Mouse (Mus musculus) embryonic fibroblast, embryonic 13.5 days (primary cell): ENCODE results near the gene Fam171a2.

ENCODE experiments used
- CTCF ChIP-seq: IDR thresholded peaks from 2 replicates; pipeline ENCODE4 v1.5.1; 2011; ENCODE audit warnings: mild to moderate bottlenecking, control low read depth, low read length, moderate library complexity, borderline replicate concordance; ENCODE audit not compliant: insufficient read depth
- POLR2A ChIP-seq: IDR thresholded peaks from 2 replicates; pipeline ENCODE4 v1.6.1; 2011; ENCODE audit warnings: low read depth, mild to moderate bottlenecking, control low read depth, low read length, moderate library complexity

DNA sequence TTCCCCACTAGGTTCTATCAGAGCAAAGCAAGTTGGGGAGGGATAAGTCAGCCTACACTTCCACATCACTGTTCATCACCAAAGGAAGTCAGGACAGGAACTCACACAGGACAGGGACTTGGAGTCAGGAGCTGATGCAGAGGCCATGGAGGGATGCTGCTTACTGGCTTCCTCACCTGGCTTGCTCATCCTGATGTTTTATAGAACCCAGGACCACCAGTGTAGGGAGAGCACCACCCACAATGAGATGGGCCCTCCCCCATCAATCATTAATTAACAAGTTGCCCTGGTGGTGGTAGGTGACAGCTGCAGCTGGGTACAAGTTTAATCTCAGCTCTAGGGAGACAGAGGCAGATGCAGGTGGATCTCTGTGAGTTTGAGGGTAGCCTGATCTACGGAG is 30.3 kb downstream of the Fam171a2 start:
- no peak for TF ChIP-seq CTCF
- TF ChIP-seq POLR2A, result no peak
